Mouse (Mus musculus): ENCODE data around the gene Ulk1. TPM values are rescaled to one million over a fixed set of nuclear protein-coding genes. Genes with fewer than 3 reads are reported as not detected.

The Ulk1 gene
- polyA plus RNA-seq, 1 experiment from 2014 or later, result 17.4 TPM

- H3K4me3 ChIP-seq, result no peak overlapping the region
- H3K4me1 ChIP-seq (replicated peaks), result peaks cover 36% of the 10 kb centered on the region
- H3K9ac ChIP-seq, result no peak overlapping the region
- ATAC-seq (ENCODE audit: insufficient number of reproducible peaks, low FRiP score), result no peak
- H3K4me2 ChIP-seq, result no peak overlapping the region
- no peaks in the 10 kb centered on the region for H3K9me3 ChIP-seq (replicated peaks)
- H3K36me3 ChIP-seq, result peaks cover 41% of the 10 kb centered on the region
- H3K27me3 ChIP-seq (replicated peaks), result no peaks in the 10 kb centered on the region
- no peak overlapping the region for H3K27ac ChIP-seq (ENCODE audit: poor library complexity, severe bottlenecking)
Measured at GRCm38 (mm10) chr5:110802809-110803208, 7.1 kb downstream of the Ulk1 start.

- Histone ChIP-seq H3K4me1 (replicated peaks) (peaks cover 36% of the 10 kb centered on the region), H3K9me3 (replicated peaks) (no peaks in the 10 kb centered on the region), H3K27me3 (replicated peaks) (no peaks in the 10 kb centered on the region), H3K4me2 (no peak overlapping the region), H3K27ac (ENCODE audit: poor library complexity, severe bottlenecking) (no peak overlapping the region), H3K9ac (0 out of 2 replicates have a peak overlapping the region, but pooled peaks have one; percentile 26), H3K36me3 (peaks cover 47% of the 10 kb centered on the region), H3K4me3 (no peak overlapping the region)
- no peak for ATAC-seq (ENCODE audit: insufficient number of reproducible peaks, low FRiP score)
- 68% methylated on average over 4 of the region's 4 CpGs for WGBS
Measured at GRCm38 (mm10) chr5:110802186-110802585, 7.7 kb downstream of the Ulk1 start.

GRCm38 (mm10) chr5:110801036-110801624, 8.8 kb downstream of the Ulk1 start:
- Histone ChIP-seq H3K27me3 (replicated peaks) (no peaks in the 10 kb centered on the region), H3K9me3 (replicated peaks) (no peaks in the 10 kb centered on the region), H3K27ac (ENCODE audit: poor library complexity, severe bottlenecking) (no peak overlapping the region), H3K4me1 (replicated peaks) (peaks cover 28% of the 10 kb centered on the region), H3K4me2 (no peak overlapping the region), H3K36me3 (peaks cover 58% of the 10 kb centered on the region), H3K9ac (no peak overlapping the region), H3K4me3 (no peak overlapping the region)
- 92% methylated on average over 3 of the region's 3 CpGs for WGBS
- no peak for ATAC-seq (ENCODE audit: insufficient number of reproducible peaks, low FRiP score)

GRCm38 (mm10) chr5:110797696-110798095, 12.2 kb downstream of the Ulk1 start:
- Histone ChIP-seq H3K9me3 (replicated peaks) (no peaks in the 10 kb centered on the region), H3K36me3 (peaks cover 87% of the 10 kb centered on the region), H3K4me2 (no peak overlapping the region), H3K9ac (no peak overlapping the region), H3K27ac (ENCODE audit: poor library complexity, severe bottlenecking) (peak overlapping the region; percentile 0; the same call in 1 of the 2 replicates), H3K4me1 (replicated peaks) (peaks cover 28% of the 10 kb centered on the region), H3K27me3 (replicated peaks) (no peaks in the 10 kb centered on the region), H3K4me3 (no peak overlapping the region)
- ATAC-seq (ENCODE audit: insufficient number of reproducible peaks, low FRiP score), result no peak
- 61% methylated on average over 4 of the region's 4 CpGs for WGBS

- 93% methylated on average over 7 of the region's 7 CpGs for WGBS
Measured at GRCm38 (mm10) chr5:110794363-110794762, 15.5 kb downstream of the Ulk1 start.

GRCm38 (mm10) chr5:110788684-110789083, 21.2 kb downstream of the Ulk1 start:
- Histone ChIP-seq H3K4me1 (replicated peaks) (no peaks in the 10 kb centered on the region), H3K9ac (no peak overlapping the region), H3K36me3 (peaks cover 88% of the 10 kb centered on the region), H3K4me3 (no peak overlapping the region), H3K27me3 (replicated peaks) (no peaks in the 10 kb centered on the region), H3K9me3 (replicated peaks) (no peaks in the 10 kb centered on the region), H3K27ac (ENCODE audit: poor library complexity, severe bottlenecking) (no peak overlapping the region), H3K4me2 (no peak overlapping the region)
- 69% methylated on average over 5 of the region's 5 CpGs for WGBS
- ATAC-seq (ENCODE audit: insufficient number of reproducible peaks, low FRiP score), result peak; percentile 56

More at GRCm38 (mm10) chr5:110794363-110794762, 15.5 kb downstream of the Ulk1 start:
- H3K9me3 ChIP-seq (replicated peaks), result no peaks in the 10 kb centered on the region
- ATAC-seq (ENCODE audit: insufficient number of reproducible peaks, low FRiP score), result no peak
- no peak overlapping the region for H3K27ac ChIP-seq (ENCODE audit: poor library complexity, severe bottlenecking)
- H3K4me3 ChIP-seq, result no peak overlapping the region
- no peak overlapping the region for H3K4me2 ChIP-seq
- no peaks in the 10 kb centered on the region for H3K27me3 ChIP-seq (replicated peaks)
- peaks cover 13% of the 10 kb centered on the region for H3K4me1 ChIP-seq (replicated peaks)
- H3K36me3 ChIP-seq, result peaks cover 99% of the 10 kb centered on the region
- no peak overlapping the region for H3K9ac ChIP-seq

GRCm38 (mm10) chr5:110786081-110786835, 23.6 kb downstream of the Ulk1 start:
- ATAC-seq (ENCODE audit: insufficient number of reproducible peaks, low FRiP score), result no peak
- H3K9ac ChIP-seq, result no peak overlapping the region
- WGBS, result 77% methylated on average over 11 of the region's 11 CpGs
- no peak overlapping the region for H3K4me2 ChIP-seq
- peaks cover 64% of the 10 kb centered on the region for H3K36me3 ChIP-seq
- H3K9me3 ChIP-seq (replicated peaks), result no peaks in the 10 kb centered on the region
- H3K4me3 ChIP-seq, result no peak overlapping the region
- no peaks in the 10 kb centered on the region for H3K4me1 ChIP-seq (replicated peaks)
- H3K27me3 ChIP-seq (replicated peaks), result no peaks in the 10 kb centered on the region
- no peak overlapping the region for H3K27ac ChIP-seq (ENCODE audit: poor library complexity, severe bottlenecking)

GRCm38 (mm10) chr5:110783150-110783549, 26.7 kb downstream of the Ulk1 start:
- H3K36me3 ChIP-seq, result peaks cover 38% of the 10 kb centered on the region
- no peaks in the 10 kb centered on the region for H3K27me3 ChIP-seq (replicated peaks)
- 73% methylated on average over 8 of the region's 8 CpGs for WGBS
- no peak overlapping the region for H3K4me2 ChIP-seq
- peaks cover 16% of the 10 kb centered on the region for H3K4me1 ChIP-seq (replicated peaks)
- no peak overlapping the region for H3K4me3 ChIP-seq
- H3K9ac ChIP-seq, result no peak overlapping the region
- no peak for ATAC-seq (ENCODE audit: insufficient number of reproducible peaks, low FRiP score)
- H3K9me3 ChIP-seq (replicated peaks), result no peaks in the 10 kb centered on the region
- no peak overlapping the region for H3K27ac ChIP-seq (ENCODE audit: poor library complexity, severe bottlenecking)

GRCm38 (mm10) chr5:110781529-110782238, 28.2 kb downstream of the Ulk1 start:
- 64% methylated on average over 7 of the region's 7 CpGs for whole genome bisulfite sequencing

GRCm38 (mm10) chr5:110780761-110781528, 29.0 kb downstream of the Ulk1 start:
- ATAC-seq (ENCODE audit: insufficient number of reproducible peaks, low FRiP score), result peak; percentile 47
- 57% methylated on average over 10 of the region's 10 CpGs for WGBS
- Histone ChIP-seq H3K4me3 (peak overlapping the region; percentile 98), H3K4me1 (replicated peaks) (peaks cover 16% of the 10 kb centered on the region), H3K4me2 (peak overlapping the region; percentile 98), H3K9me3 (replicated peaks) (no peaks in the 10 kb centered on the region), H3K27me3 (replicated peaks) (no peaks in the 10 kb centered on the region), H3K9ac (peak overlapping the region; percentile 95), H3K36me3 (peaks cover 38% of the 10 kb centered on the region), H3K27ac (ENCODE audit: poor library complexity, severe bottlenecking) (no peak overlapping the region)

More at GRCm38 (mm10) chr5:110781529-110782238, 28.2 kb downstream of the Ulk1 start:
- H3K9me3 ChIP-seq (replicated peaks), result no peaks in the 10 kb centered on the region
- H3K4me1 ChIP-seq (replicated peaks), result peaks cover 16% of the 10 kb centered on the region
- no peak overlapping the region for H3K4me3 ChIP-seq
- ATAC-seq (ENCODE audit: insufficient number of reproducible peaks, low FRiP score), result no peak
- H3K9ac ChIP-seq, result no peak overlapping the region
- no peaks in the 10 kb centered on the region for H3K27me3 ChIP-seq (replicated peaks)
- no peak overlapping the region for H3K4me2 ChIP-seq
- H3K27ac ChIP-seq (ENCODE audit: poor library complexity, severe bottlenecking), result no peak overlapping the region
- H3K36me3 ChIP-seq, result peaks cover 38% of the 10 kb centered on the region

All from heart, embryonic 12.5 days (tissue).